Mouse (Mus musculus): ENCODE data around the gene Nrp2. TPM values are rescaled to one million over a fixed set of nuclear protein-coding genes. Genes with fewer than 3 reads are reported as not detected.

Gene Nrp2
- polyA plus RNA-seq, 1 experiment, result 7.7 TPM

- Histone ChIP-seq H3K27ac (ENCODE audit: insufficient read depth, low read length) (no peak overlapping the region), H3K4me1 (ENCODE audit: control insufficient read depth, insufficient read depth, low read length) (no peaks in the 10 kb centered on the region), H3K4me3 (ENCODE audit: insufficient read depth, low read length) (no peak overlapping the region)
- TF ChIP-seq POLR2A (IDR thresholded peaks at IDR 0.05; ENCODE audit: extremely low read depth, insufficient read depth, low read length) (no peak), CTCF (IDR thresholded peaks at IDR 0.05; ENCODE audit: extremely low read depth, insufficient read depth, low read length) (no peak)
Measured at GRCm38 (mm10) chr1:62829690-62830417, 126.8 kb downstream of the Nrp2 start.

- TF ChIP-seq CTCF (IDR thresholded peaks at IDR 0.05; ENCODE audit: extremely low read depth, insufficient read depth, low read length) (no peak), POLR2A (IDR thresholded peaks at IDR 0.05; ENCODE audit: extremely low read depth, insufficient read depth, low read length) (no peak)
- no peak overlapping the region for H3K4me3 ChIP-seq (ENCODE audit: insufficient read depth, low read length)
- H3K27ac ChIP-seq (ENCODE audit: insufficient read depth, low read length), result no peak overlapping the region
- no peaks in the 10 kb centered on the region for H3K4me1 ChIP-seq (ENCODE audit: control insufficient read depth, insufficient read depth, low read length)
Measured at GRCm38 (mm10) chr1:62830418-62830769, 127.3 kb downstream of the Nrp2 start.

GRCm38 (mm10) chr1:62831725-62832455 is 128.8 kb downstream of the Nrp2 start:
- TF ChIP-seq CTCF (IDR thresholded peaks at IDR 0.05; ENCODE audit: extremely low read depth, insufficient read depth, low read length), result no peak
- no peak for TF ChIP-seq POLR2A (IDR thresholded peaks at IDR 0.05; ENCODE audit: extremely low read depth, insufficient read depth, low read length)
- Histone ChIP-seq H3K27ac (ENCODE audit: insufficient read depth, low read length) (no peak overlapping the region), H3K4me3 (ENCODE audit: insufficient read depth, low read length) (no peak overlapping the region)

GRCm38 (mm10) chr1:62833356-62833755 is 130.3 kb downstream of the Nrp2 start:
- TF ChIP-seq CTCF (IDR thresholded peaks at IDR 0.05; ENCODE audit: extremely low read depth, insufficient read depth, low read length) (no peak), POLR2A (IDR thresholded peaks at IDR 0.05; ENCODE audit: extremely low read depth, insufficient read depth, low read length) (no peak)
- Histone ChIP-seq H3K27ac (ENCODE audit: insufficient read depth, low read length) (no peak overlapping the region), H3K4me3 (ENCODE audit: insufficient read depth, low read length) (no peak overlapping the region), H3K4me1 (ENCODE audit: control insufficient read depth, insufficient read depth, low read length) (no peaks in the 10 kb centered on the region)

More at GRCm38 (mm10) chr1:62831725-62832455, 128.8 kb downstream of the Nrp2 start:
- no peaks in the 10 kb centered on the region for H3K4me1 ChIP-seq (ENCODE audit: control insufficient read depth, insufficient read depth, low read length)

GRCm38 (mm10) chr1:62834443-62835185 is 131.5 kb downstream of the Nrp2 start:
- TF ChIP-seq POLR2A (IDR thresholded peaks at IDR 0.05; ENCODE audit: extremely low read depth, insufficient read depth, low read length) (no peak), CTCF (IDR thresholded peaks at IDR 0.05; ENCODE audit: extremely low read depth, insufficient read depth, low read length) (no peak)
- Histone ChIP-seq H3K27ac (ENCODE audit: insufficient read depth, low read length) (no peak overlapping the region), H3K4me1 (ENCODE audit: control insufficient read depth, insufficient read depth, low read length) (no peaks in the 10 kb centered on the region), H3K4me3 (ENCODE audit: insufficient read depth, low read length) (no peak overlapping the region)

GRCm38 (mm10) chr1:62838083-62838482 is 135.0 kb downstream of the Nrp2 start:
- H3K27ac ChIP-seq (ENCODE audit: insufficient read depth, low read length), result no peak overlapping the region
- no peak overlapping the region for H3K4me3 ChIP-seq (ENCODE audit: insufficient read depth, low read length)
- no peaks in the 10 kb centered on the region for H3K4me1 ChIP-seq (ENCODE audit: control insufficient read depth, insufficient read depth, low read length)
- TF ChIP-seq CTCF (IDR thresholded peaks at IDR 0.05; ENCODE audit: extremely low read depth, insufficient read depth, low read length), result no peak
- no peak for TF ChIP-seq POLR2A (IDR thresholded peaks at IDR 0.05; ENCODE audit: extremely low read depth, insufficient read depth, low read length)

GRCm38 (mm10) chr1:62838631-62839030 is 135.5 kb downstream of the Nrp2 start:
- H3K4me3 ChIP-seq (ENCODE audit: insufficient read depth, low read length), result no peak overlapping the region
- H3K27ac ChIP-seq (ENCODE audit: insufficient read depth, low read length), result no peak overlapping the region
- TF ChIP-seq CTCF (IDR thresholded peaks at IDR 0.05; ENCODE audit: extremely low read depth, insufficient read depth, low read length), result no peak
- TF ChIP-seq POLR2A (IDR thresholded peaks at IDR 0.05; ENCODE audit: extremely low read depth, insufficient read depth, low read length), result no peak
- no peaks in the 10 kb centered on the region for H3K4me1 ChIP-seq (ENCODE audit: control insufficient read depth, insufficient read depth, low read length)

- no peak overlapping the region for H3K27ac ChIP-seq (ENCODE audit: insufficient read depth, low read length)
- no peak for TF ChIP-seq CTCF (IDR thresholded peaks at IDR 0.05; ENCODE audit: extremely low read depth, insufficient read depth, low read length)
- no peak for TF ChIP-seq POLR2A (IDR thresholded peaks at IDR 0.05; ENCODE audit: extremely low read depth, insufficient read depth, low read length)
- H3K4me1 ChIP-seq (ENCODE audit: control insufficient read depth, insufficient read depth, low read length), result no peaks in the 10 kb centered on the region
- no peak overlapping the region for H3K4me3 ChIP-seq (ENCODE audit: insufficient read depth, low read length)
Measured at GRCm38 (mm10) chr1:62843215-62843614, 140.1 kb downstream of the Nrp2 start.
